Mouse (Mus musculus) brain, embryonic 14.5 days (tissue): Measurements from ENCODE around the gene Fads2.

Experiments used
- CTCF ChIP-seq: fragments of 200-500 bp; IDR thresholded peaks from 2 replicates; pipeline ENCODE4 v1.5.1; 2012; ENCODE audit warnings: inconsistent platforms, mild to moderate bottlenecking, moderate library complexity, borderline replicate concordance; ENCODE audit not compliant: insufficient read depth, insufficient read length; ENCODE audit errors: extremely low read depth
- POLR2A ChIP-seq: fragments of 200-500 bp; IDR thresholded peaks from 2 replicates; pipeline ENCODE4 v1.6.1; 2012; ENCODE audit warnings: mild to moderate bottlenecking, inconsistent platforms, borderline replicate concordance; ENCODE audit not compliant: poor library complexity, insufficient read depth, insufficient read length, severe bottlenecking; ENCODE audit errors: extremely low read depth

DNA sequence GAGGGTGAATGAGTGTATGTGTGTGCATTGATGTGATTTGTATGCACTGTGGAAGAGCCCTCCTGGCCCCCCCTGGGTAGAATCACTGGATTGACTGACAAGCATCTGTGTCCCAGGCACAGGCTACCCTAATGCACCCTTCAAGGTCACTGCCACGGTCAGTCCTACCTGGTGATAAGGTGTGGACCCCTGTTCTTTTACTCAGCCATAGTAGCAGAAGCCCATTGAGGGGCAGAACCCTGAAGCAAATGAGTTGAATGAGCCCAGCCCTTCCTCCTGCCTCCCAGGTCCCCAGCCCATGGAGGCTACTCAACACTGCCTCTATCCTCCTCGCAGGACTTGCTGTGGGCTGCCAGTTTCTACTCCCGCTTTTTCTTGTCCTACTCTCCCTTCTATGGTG, 46.3 kb downstream of the Fads2 start:
- TF ChIP-seq CTCF: no peak
- no peak for TF ChIP-seq POLR2A
